Mouse (Mus musculus) brain, embryonic 14.5 days (tissue): ENCODE data around the gene Krt8.

Source experiments
- CTCF ChIP-seq: fragments of 200-500 bp; IDR thresholded peaks from 2 replicates; pipeline ENCODE4 v1.5.1; 2012; ENCODE audit warnings: inconsistent platforms, mild to moderate bottlenecking, moderate library complexity, borderline replicate concordance; ENCODE audit not compliant: insufficient read depth, insufficient read length; ENCODE audit errors: extremely low read depth
- POLR2A ChIP-seq: fragments of 200-500 bp; IDR thresholded peaks from 2 replicates; pipeline ENCODE4 v1.6.1; 2012; ENCODE audit warnings: mild to moderate bottlenecking, inconsistent platforms, borderline replicate concordance; ENCODE audit not compliant: poor library complexity, insufficient read depth, insufficient read length, severe bottlenecking; ENCODE audit errors: extremely low read depth

- TF ChIP-seq CTCF: no peak
- no peak for TF ChIP-seq POLR2A
Measured at GRCm38 (mm10) chr15:101952733-101953474, 51.4 kb downstream of the Krt8 start.
